Mouse (Mus musculus): ENCODE data around the gene Il20rb.

- no peak for TF ChIP-seq EP300 (IDR thresholded peaks at IDR 0.05; ENCODE audit: low read depth)
- TF ChIP-seq CTCF (IDR thresholded peaks at IDR 0.05; ENCODE audit: low read depth), result no peak
Measured at GRCm38 (mm10) chr9:100430911-100431310, 55.7 kb downstream of the Il20rb start.
